Comparison of ENCODE assay signal across 16 mouse cellular contexts in genomic region chr4:24543421-24543820, GRCm38 (mm10).
"Had no signal": no experiment of that assay in that cellular context is flagged by ENCODE, and none has a peak within 500 bp of the region (broad histone marks: within the 10 kb centered on the region; RNA-seq: fewer than 3 reads in every experiment).

No protein-coding gene starts in this region.

- H3K36me3 ChIP-seq: neural tube, embryonic 13.5 days had no signal

- H3K9me3 ChIP-seq: limb, embryonic 13.5 days; neural tube, embryonic 13.5 days had no signal

- ATAC-seq: midbrain, embryonic 16.5 days had no signal

- DNase-seq: kidney, adult 11 months; kidney, postnatal 10 days; left cerebral cortex, postnatal 4 days; lung, embryonic 14.5 days; lung, postnatal 10 days; lung, postnatal 4 days; right cerebral cortex, adult 18-20 months; right cerebral cortex, postnatal 25 days; thymus, postnatal 14 days had no signal

- H3K27ac ChIP-seq: hindbrain, embryonic 14.5 days; limb, embryonic 13.5 days; liver, embryonic 14.5 days; neural tube, embryonic 13.5 days; stomach, postnatal 0 days had no signal

- H3K4me1 ChIP-seq: limb, embryonic 13.5 days had no signal

- H3K4me3 ChIP-seq: limb, embryonic 13.5 days; neural tube, embryonic 13.5 days had no signal

- H3K9ac ChIP-seq: hindbrain, embryonic 14.5 days; limb, embryonic 13.5 days; liver, embryonic 14.5 days; lung, embryonic 14.5 days; neural tube, embryonic 13.5 days had no signal

- H3K27me3 ChIP-seq: limb, embryonic 13.5 days; neural tube, embryonic 13.5 days had no signal

- H3K4me2 ChIP-seq: hindbrain, embryonic 14.5 days; limb, embryonic 13.5 days; lung, embryonic 14.5 days; midbrain, embryonic 11.5 days; neural tube, embryonic 13.5 days had no signal
